Mouse (Mus musculus): ENCODE measurements at regions not wholly inside any gene's neighbourhood (a gene's known extent, or its start where the extent isn't known, plus 50 kb on each side); places are given as distances from the start of the nearest gene placed in this dataset.
"Not testable (repeated sequence)": the region's sequence is repeated elsewhere in the genome, so short reads cannot be mapped to it uniquely, and the experiment has no call there.

GRCm38 (mm10) chr13:97384091-97384777 lies 143.3 kb downstream of the Enc1 start:
- DNase-seq = no peak

- no peak for DNase-seq
These were observed 142.4 kb downstream of the Enc1 start for GRCm38 (mm10) chr13:97383351-97383750.

GRCm38 (mm10) chr13:97380366-97380765 lies 139.5 kb downstream of the Enc1 start:
- DNase-seq = no peak

GRCm38 (mm10) chr13:97376232-97376523 lies 135.3 kb downstream of the Enc1 start:
- DNase-seq = no peak

GRCm38 (mm10) chr13:97375501-97376231 lies 134.8 kb downstream of the Enc1 start:
- no peak for DNase-seq

GRCm38 (mm10) chr13:97372348-97372747 lies 131.4 kb downstream of the Enc1 start:
- DNase-seq = no peak

GRCm38 (mm10) chr13:97371200-97371599 lies 130.3 kb downstream of the Enc1 start:
- no peak for DNase-seq

- no peak for DNase-seq
These were observed 125.8 kb downstream of the Enc1 start for GRCm38 (mm10) chr13:97366723-97367122.

GRCm38 (mm10) chr13:97365557-97366244 lies 124.8 kb downstream of the Enc1 start:
- no peak for DNase-seq

- DNase-seq = no peak
These were observed 124.1 kb downstream of the Enc1 start for GRCm38 (mm10) chr13:97365004-97365403.

GRCm38 (mm10) chr13:97363765-97364164 lies 122.9 kb downstream of the Enc1 start:
- no peak for DNase-seq

GRCm38 (mm10) chr13:97363214-97363613 lies 122.3 kb downstream of the Enc1 start:
- DNase-seq = no peak

GRCm38 (mm10) chr13:97360551-97360950 lies 119.6 kb downstream of the Enc1 start:
- DNase-seq = no peak

GRCm38 (mm10) chr13:97358781-97359305 lies 117.9 kb downstream of the Enc1 start:
- no peak for DNase-seq

GRCm38 (mm10) chr13:97358261-97358660 lies 117.4 kb downstream of the Enc1 start:
- DNase-seq = no peak

- DNase-seq = no peak
These were observed 116.3 kb downstream of the Enc1 start for GRCm38 (mm10) chr13:97356923-97357807.

- DNase-seq = not testable (repeated sequence)
These were observed 114.5 kb downstream of the Enc1 start for GRCm38 (mm10) chr13:97355411-97355810.

- no peak for DNase-seq
These were observed 106.8 kb downstream of the Enc1 start for GRCm38 (mm10) chr13:97347696-97348095.

- DNase-seq = no peak
These were observed 100.4 kb downstream of the Enc1 start for GRCm38 (mm10) chr13:97341218-97341889.

- no peak for DNase-seq
These were observed 97.0 kb downstream of the Enc1 start for GRCm38 (mm10) chr13:97337954-97338353.

- DNase-seq = peak; percentile 69
These were observed 96.4 kb downstream of the Enc1 start for GRCm38 (mm10) chr13:97337296-97337731.

Measured in cerebellum, adult 11 months (tissue).